Mouse (Mus musculus) kidney, postnatal 0 days (tissue): ENCODE data around the gene Cdc27. TPM values are rescaled to one million over a fixed set of nuclear protein-coding genes. Genes with fewer than 3 reads are reported as not detected.

ENCODE experiments used
- ATAC-seq: fragments of 200-750 bp; cut with Nextera tagmentation; replicated peaks from 2 replicates; pipeline ENCODE4 v1.8.0; 2017; ENCODE audit warnings: low read depth, moderate number of reproducible peaks, moderate TSS enrichment, moderate library complexity; ENCODE audit not compliant: low FRiP score
- DNase-seq: peaks from one replicate; pipeline ENCODE4 v3.0.0-alpha.2; 2016; ENCODE audit warnings: low spot score
- H3K27ac ChIP-seq: fragments of 300-500 bp; sonication (generic); 2 replicates; pipeline ENCODE4 v1.5.1; 2014; ENCODE audit warnings: mild to moderate bottlenecking
- H3K27me3 ChIP-seq: fragments of 300-500 bp; sonication (generic); 2 replicates; pipeline ENCODE4 v1.6.1; 2014; ENCODE audit warnings: low read length, mixed read lengths; ENCODE audit not compliant: insufficient read depth
- H3K36me3 ChIP-seq: fragments of 300-500 bp; sonication (generic); 2 replicates; pipeline ENCODE4 v1.6.1; 2014; ENCODE audit warnings: low read length, mixed read lengths; ENCODE audit not compliant: insufficient read depth
- H3K4me1 ChIP-seq: fragments of 300-500 bp; sonication (generic); replicated peaks from 2 replicates; pipeline ENCODE4 v1.6.1; 2014; ENCODE audit warnings: antibody characterized with exemption, low read length, mixed read lengths; ENCODE audit not compliant: insufficient read depth
- H3K4me2 ChIP-seq: fragments of 300-500 bp; sonication (generic); 2 replicates; pipeline ENCODE4 v1.6.1; 2014; ENCODE audit warnings: mild to moderate bottlenecking, low read length, moderate library complexity, mixed read lengths
- H3K4me3 ChIP-seq: fragments of 300-500 bp; sonication (generic); replicated peaks from 2 replicates; pipeline ENCODE4 v1.5.1; 2014; ENCODE audit warnings: low read depth, low read length
- H3K9ac ChIP-seq: fragments of 300-500 bp; sonication (generic); 2 replicates; pipeline ENCODE4 v1.6.1; 2014; ENCODE audit warnings: low read depth, low read length
- H3K9me3 ChIP-seq: fragments of 300-500 bp; sonication (generic); replicated peaks from 2 replicates; pipeline ENCODE4 v1.6.1; 2016; ENCODE audit warnings: low read length, inconsistent platforms, mixed read lengths
- CTCF ChIP-seq: IDR thresholded peaks from 2 replicates; pipeline ENCODE4 v1.5.1; 2016; ENCODE audit warnings: antibody characterized with exemption, low read depth, mild to moderate bottlenecking, moderate library complexity
- WGBS: fragments of 180-500 bp; shearing (Covaris S2); extraction: QIAGEN DNeasy Blood & Tissue Kit; methylation state at CpG from one replicate; pipeline ENCODE4 v1.1.7; 2014; 5-methylcytosine and 5-hydroxymethylcytosine counted together
- polyA plus RNA-seq: library from polyadenylated mRNA; unstranded; fragments of >200 nt; fragmentation: Nextera tagmentation; extraction: Ambion mirVana; gene quantifications from 2 replicates; pipeline ENCODE4 v1.2.1, GENCODE M21; 2015

Cdc27 gene
- polyA plus RNA-seq, 1 experiment from 2014 or later: 27.8 TPM

DNA sequence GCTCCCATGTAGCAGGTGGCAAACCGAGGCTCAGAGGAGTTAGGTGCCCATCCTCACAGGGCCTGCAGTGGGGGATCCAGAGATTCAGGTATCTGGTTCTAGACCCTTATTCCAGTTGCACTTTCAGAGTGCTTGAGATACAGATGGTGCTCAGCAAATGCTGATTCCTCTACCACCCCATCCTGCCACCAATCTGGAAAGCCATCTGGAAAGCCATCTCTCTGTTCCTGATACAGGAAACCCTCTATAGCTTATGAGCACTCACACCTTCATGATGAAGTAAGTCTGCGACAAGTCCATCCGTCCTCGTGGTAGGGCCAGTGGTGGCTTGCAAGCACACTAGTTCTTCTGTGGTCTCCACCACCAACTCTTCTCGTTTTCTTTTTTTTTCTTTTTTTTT is 30.2 kb upstream of the Cdc27 start:
- Histone ChIP-seq H3K27ac (no peak overlapping the region), H3K4me3 (no peak overlapping the region), H3K9ac (no peak overlapping the region), H3K27me3 (no peaks in the 10 kb centered on the region), H3K4me2 (no peak overlapping the region), H3K9me3 (no peaks in the 10 kb centered on the region), H3K36me3 (no peaks in the 10 kb centered on the region), H3K4me1 (0 out of 2 replicates have a peak, but pooled peaks cover 4% of the 10 kb centered on the region)
- DNase-seq: no peak
- WGBS: 90% methylated on average over 5 of the region's 5 CpGs
- ATAC-seq: no peak
- TF ChIP-seq CTCF: no peak

DNA sequence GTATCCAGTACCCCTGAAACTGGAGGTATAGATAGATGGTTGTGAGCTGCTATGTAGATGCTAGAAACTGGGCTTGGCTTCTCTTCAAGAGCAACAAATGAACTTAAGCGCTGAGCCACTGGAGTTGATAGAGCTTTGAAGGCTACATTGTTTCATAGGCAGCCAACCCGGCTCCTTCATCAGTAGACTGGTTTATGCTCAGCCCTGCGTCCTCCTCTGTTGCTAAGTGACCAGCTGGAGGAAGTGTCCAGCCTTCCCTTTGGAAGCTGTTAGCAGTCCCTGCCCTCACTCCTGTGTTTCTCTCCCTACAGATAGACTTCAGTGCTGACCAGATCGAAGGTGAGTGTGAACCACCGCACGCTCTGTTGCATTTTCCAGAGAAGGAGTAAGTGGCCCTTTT is 29.7 kb upstream of the Cdc27 start:
- Histone ChIP-seq H3K27ac (no peak overlapping the region), H3K4me1 (0 out of 2 replicates have a peak, but pooled peaks cover 4% of the 10 kb centered on the region), H3K4me2 (no peak overlapping the region), H3K36me3 (no peaks in the 10 kb centered on the region), H3K4me3 (no peak overlapping the region), H3K9me3 (no peaks in the 10 kb centered on the region), H3K27me3 (no peaks in the 10 kb centered on the region), H3K9ac (no peak overlapping the region)
- no peak for TF ChIP-seq CTCF
- 57% methylated on average over 6 of the region's 6 CpGs for WGBS
- peak; percentile 76 for DNase-seq
- no peak for ATAC-seq

DNA sequence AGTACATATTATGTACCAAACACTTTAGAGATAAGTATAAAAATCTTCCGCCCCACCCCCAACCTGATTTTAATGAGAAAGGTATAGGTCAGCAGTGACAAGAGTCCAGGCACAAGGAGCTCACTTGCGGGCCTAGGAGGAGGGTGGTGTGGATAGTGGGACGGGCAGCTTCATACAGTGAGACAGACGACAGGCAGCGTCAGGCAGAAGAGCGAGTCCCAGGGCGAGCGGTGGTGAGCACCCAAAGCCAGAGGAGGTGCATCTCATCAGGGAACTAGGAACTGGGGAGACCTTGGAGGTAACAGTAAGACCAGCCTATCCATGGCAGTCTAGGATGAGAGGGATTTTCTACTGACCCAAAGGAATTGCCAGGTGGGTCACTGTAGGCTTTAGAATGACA is 29.2 kb upstream of the Cdc27 start:
- ATAC-seq (no peak), DNase-seq (no peak)
- no peak for TF ChIP-seq CTCF
- Histone ChIP-seq H3K27ac (no peak overlapping the region), H3K27me3 (no peaks in the 10 kb centered on the region), H3K4me1 (0 out of 2 replicates have a peak, but pooled peaks cover 4% of the 10 kb centered on the region), H3K9ac (no peak overlapping the region), H3K4me3 (no peak overlapping the region), H3K4me2 (no peak overlapping the region), H3K9me3 (no peaks in the 10 kb centered on the region), H3K36me3 (no peaks in the 10 kb centered on the region)
- 97% methylated on average over 8 of the region's 8 CpGs for WGBS

DNA sequence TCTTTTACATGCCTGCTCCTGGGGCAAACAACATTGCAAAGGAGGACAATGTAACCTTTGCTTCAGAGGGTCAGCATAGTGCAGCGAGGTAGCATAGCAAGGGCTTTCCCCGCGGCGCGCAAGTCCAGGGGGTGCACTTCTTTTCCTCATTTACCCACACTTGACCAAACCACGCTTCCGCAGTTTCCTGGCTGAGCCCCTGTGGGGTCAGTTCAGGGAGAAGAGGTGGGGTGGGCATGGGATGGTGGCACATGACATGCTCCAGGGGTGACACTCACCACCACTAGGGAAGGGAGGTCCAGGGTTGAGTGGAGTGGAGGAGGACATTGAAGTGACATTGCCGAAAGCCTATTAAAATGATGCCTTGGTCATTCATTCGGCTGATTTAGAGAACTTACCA is 28.7 kb upstream of the Cdc27 start:
- Histone ChIP-seq H3K4me2 (no peak overlapping the region), H3K27me3 (no peaks in the 10 kb centered on the region), H3K9me3 (no peaks in the 10 kb centered on the region), H3K27ac (no peak overlapping the region), H3K4me3 (no peak overlapping the region), H3K9ac (no peak overlapping the region), H3K4me1 (0 out of 2 replicates have a peak, but pooled peaks cover 4% of the 10 kb centered on the region), H3K36me3 (no peaks in the 10 kb centered on the region)
- no peak for ATAC-seq
- no peak for DNase-seq
- no peak for TF ChIP-seq CTCF
- WGBS: 89% methylated on average over 9 of the region's 9 CpGs

DNA sequence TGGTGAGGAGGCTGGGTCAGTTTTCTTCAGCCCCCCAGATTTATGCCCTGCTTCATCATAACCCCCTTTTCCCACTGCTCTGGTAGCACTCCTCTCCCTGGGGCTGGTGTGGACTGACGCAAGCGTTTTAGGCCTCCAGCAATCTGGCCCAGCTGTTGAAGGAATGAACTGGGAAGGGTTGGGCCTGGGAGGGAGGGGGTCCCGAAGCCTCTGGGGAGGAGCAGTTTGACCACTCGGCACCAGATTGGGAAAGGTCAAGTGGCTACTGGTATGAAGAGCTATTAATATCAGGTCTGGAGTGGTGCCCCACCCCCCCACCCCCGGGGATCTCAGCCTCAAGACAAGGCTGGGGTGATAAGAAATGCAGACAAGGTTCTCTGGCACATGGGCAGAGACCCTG is 27.7 kb upstream of the Cdc27 start:
- 54% methylated on average over 5 of the region's 5 CpGs for WGBS
- Histone ChIP-seq H3K36me3 (no peaks in the 10 kb centered on the region), H3K27ac (no peak overlapping the region), H3K4me3 (no peak overlapping the region), H3K4me2 (no peak overlapping the region), H3K4me1 (0 out of 2 replicates have a peak, but pooled peaks cover 4% of the 10 kb centered on the region), H3K9me3 (no peaks in the 10 kb centered on the region), H3K9ac (no peak overlapping the region), H3K27me3 (no peaks in the 10 kb centered on the region)
- no peak; the same call in 1 of the 2 replicates for ATAC-seq
- no peak for DNase-seq
- no peak for TF ChIP-seq CTCF

DNA sequence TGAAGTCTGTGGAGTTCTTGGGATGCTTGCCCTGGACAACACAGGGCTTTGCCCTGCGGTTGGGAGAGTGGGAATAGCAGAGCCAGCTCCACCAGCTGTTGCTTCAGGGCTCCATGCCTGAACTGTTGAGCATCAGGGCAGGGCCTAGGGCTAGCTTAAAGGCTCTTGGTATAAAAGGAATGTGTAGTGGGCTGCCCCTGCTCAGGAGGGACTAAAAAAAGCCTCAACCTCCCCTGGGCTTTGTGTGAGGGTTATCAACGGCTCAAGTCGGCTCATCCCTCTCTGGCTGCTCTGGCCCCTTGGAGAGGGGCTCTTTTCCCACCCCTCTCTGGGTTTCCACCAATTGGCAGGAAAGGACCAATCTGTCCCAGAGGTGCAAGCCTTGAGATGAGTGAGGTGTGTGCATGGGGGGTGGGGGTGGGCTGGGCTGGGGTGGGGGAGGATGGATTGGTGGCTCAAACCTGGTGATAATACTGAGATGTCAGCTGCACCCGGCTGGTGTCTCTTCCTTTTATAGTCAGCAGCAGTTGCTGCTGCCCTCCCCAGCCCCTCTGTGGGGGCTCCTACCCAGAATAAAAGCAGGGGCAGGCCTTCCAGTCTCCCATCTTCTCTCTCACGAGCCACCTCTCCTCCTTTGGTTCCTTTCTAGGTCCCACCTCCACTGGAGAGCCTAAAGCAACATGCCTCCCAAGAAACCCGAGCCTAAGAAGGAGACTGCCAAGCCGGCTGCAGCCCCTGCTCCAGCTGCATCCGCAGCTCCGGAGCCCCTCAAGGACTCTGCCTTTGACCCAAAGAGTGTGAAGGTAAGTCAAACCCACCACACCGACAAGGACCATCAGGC is 26.6 kb upstream of the Cdc27 start:
- 0 out of 2 replicates have a peak, but pooled peaks cover 4% of the 10 kb centered on the region for H3K4me1 ChIP-seq
- WGBS: 37% methylated on average over 10 of the region's 10 CpGs

More for the DNA sequence above, 26.6 kb upstream of the Cdc27 start:
- Histone ChIP-seq H3K9ac (no peak overlapping the region), H3K4me2 (no peak overlapping the region), H3K27ac (no peak overlapping the region), H3K9me3 (no peaks in the 10 kb centered on the region), H3K36me3 (no peaks in the 10 kb centered on the region), H3K4me3 (no peak overlapping the region), H3K27me3 (no peaks in the 10 kb centered on the region)
- ATAC-seq: no peak
- no peak for DNase-seq
- no peak for TF ChIP-seq CTCF
